In genomic region chr10:77623639-77624400, GRCm38 (mm10) we compare ENCODE assay signal across 8 mouse cellular contexts. TPM values are rescaled to one million over a fixed set of nuclear protein-coding genes. Genes with fewer than 3 reads are reported as not detected.
A peak's percentile ranks its signal among the peaks of the same experiment; 100 is the strongest.
DNase-seq lines count a peak whose midpoint lies in the region; ATAC-seq lines count a peak whose summit lies in the region.
"Had no signal": no experiment of that assay in that cellular context is flagged by ENCODE, and none has a peak within 500 bp of the region (broad histone marks: within the 10 kb centered on the region; RNA-seq: fewer than 3 reads in every experiment).

No protein-coding gene starts in this region.

- no peak for DNase-seq in lung, postnatal 4 days
- DNase-seq in fat pad, adult 2 months (ENCODE audit: extremely low read depth, low read depth, low spot score) = peak; percentile 68
- no peak for DNase-seq in layer of hippocampus, postnatal 10 days (ENCODE audit: low spot score in 2 of 2)
- DNase-seq in adrenal gland, postnatal 14 days = no peak

- WGBS in lung, embryonic 15.5 days = 87% methylated on average over 10 of the region's 10 CpGs
- 91% methylated on average over 10 of the region's 10 CpGs for WGBS in limb, embryonic 12.5 days
- WGBS in stomach, embryonic 14.5 days = 89% methylated on average over 10 of the region's 10 CpGs

- ATAC-seq in lung, embryonic 15.5 days (ENCODE audit: borderline replicate concordance, extremely low read depth, low FRiP score, low TSS enrichment) = no peak
- no peak for ATAC-seq in limb, embryonic 12.5 days (ENCODE audit: insufficient number of reproducible peaks, insufficient read depth, low FRiP score, low TSS enrichment, low read depth)
- ATAC-seq in stomach, embryonic 14.5 days (ENCODE audit: insufficient number of reproducible peaks, insufficient read depth, low FRiP score, low read depth) = no peak
- ATAC-seq: activated CD4-positive, CD25-positive, alpha-beta regulatory T cell, adult 4 months had no signal

- H3K27ac ChIP-seq in lung, embryonic 15.5 days = peak overlapping the region; percentile 29; the same call in 1 of the 2 replicates
- no peak overlapping the region for H3K27ac ChIP-seq in limb, embryonic 12.5 days
- no peak overlapping the region for H3K27ac ChIP-seq in stomach, embryonic 14.5 days (ENCODE audit: low read length)

- H3K4me2 ChIP-seq in lung, embryonic 15.5 days = peak overlapping the region; percentile 74
- H3K4me2 ChIP-seq in limb, embryonic 12.5 days = peak overlapping the region; percentile 67
- H3K4me2 ChIP-seq in stomach, embryonic 14.5 days (replicated peaks; ENCODE audit: low read depth, low read length) = peak overlapping the region; percentile 76

- H3K4me3 ChIP-seq in lung, embryonic 15.5 days = peak overlapping the region; percentile 94; the same call in 1 of the 2 replicates
- peak overlapping the region; percentile 95 for H3K4me3 ChIP-seq in limb, embryonic 12.5 days (replicated peaks)
- H3K4me3 ChIP-seq in stomach, embryonic 14.5 days (ENCODE audit: low read depth, low read length) = peak overlapping the region; percentile 84; the same call in 1 of the 2 replicates

- no peaks in the 10 kb centered on the region for H3K36me3 ChIP-seq in lung, embryonic 15.5 days
- H3K36me3 ChIP-seq in limb, embryonic 12.5 days = peaks cover 13% of the 10 kb centered on the region; the same call in 1 of the 2 replicates
- H3K36me3 ChIP-seq in stomach, embryonic 14.5 days (ENCODE audit: control insufficient read depth, insufficient read depth, low read length) = peaks cover 4% of the 10 kb centered on the region; the same call in 1 of the 2 replicates

- peaks cover 36% of the 10 kb centered on the region for H3K4me1 ChIP-seq in lung, embryonic 15.5 days
- peaks cover 20% of the 10 kb centered on the region for H3K4me1 ChIP-seq in limb, embryonic 12.5 days (replicated peaks)
- peaks cover 27% of the 10 kb centered on the region for H3K4me1 ChIP-seq in stomach, embryonic 14.5 days (ENCODE audit: control insufficient read depth, insufficient read depth, low read length)

- no peaks in the 10 kb centered on the region for H3K27me3 ChIP-seq in lung, embryonic 15.5 days
- H3K27me3 ChIP-seq in limb, embryonic 12.5 days = no peaks in the 10 kb centered on the region
- H3K27me3 ChIP-seq in stomach, embryonic 14.5 days (ENCODE audit: control insufficient read depth, insufficient read depth, low read length) = no peaks in the 10 kb centered on the region

- H3K9me3 ChIP-seq in lung, embryonic 15.5 days = no peaks in the 10 kb centered on the region
- no peaks in the 10 kb centered on the region for H3K9me3 ChIP-seq in limb, embryonic 12.5 days
- H3K9me3 ChIP-seq in stomach, embryonic 14.5 days (ENCODE audit: control insufficient read depth, low read depth, low read length) = no peaks in the 10 kb centered on the region

- peak overlapping the region; percentile 93; the same call in 1 of the 2 replicates for H3K9ac ChIP-seq in lung, embryonic 15.5 days
- peak overlapping the region; percentile 96 for H3K9ac ChIP-seq in limb, embryonic 12.5 days (replicated peaks)
- peak overlapping the region; percentile 90; the same call in 1 of the 2 replicates for H3K9ac ChIP-seq in stomach, embryonic 14.5 days (replicated peaks; ENCODE audit: low read depth, low read length)

RNA-seq across cellular contexts. Expression of gene Ube2g2, which starts 1.7 kb away (rescaled TPM):
- polyA plus RNA-seq in lung, embryonic 15.5 days (2015; fragmentation: Nextera tagmentation; extraction: Ambion mirVana) = 73.8 and 74.3 TPM in 2 replicates
- 75.4 and 79.3 TPM in 2 replicates for polyA plus RNA-seq in limb, embryonic 12.5 days (2016; fragmentation: Nextera tagmentation; extraction: Ambion mirVana)
- polyA plus RNA-seq in stomach, embryonic 14.5 days (2014; fragmentation: Nextera tagmentation; extraction: Ambion mirVana) = 41.5 and 44.3 TPM in 2 replicates
- total RNA-seq in layer of hippocampus, postnatal 10 days (2021) = 10 to 100 TPM; 46.6 to 54.3 TPM
- total RNA-seq in adrenal gland, postnatal 14 days (2021) = 49.8 and 50.2 TPM in 2 replicates

RNA-seq across cellular contexts. Expression of gene Gm49325, which starts 17.8 kb away (rescaled TPM):
- polyA plus RNA-seq in lung, embryonic 15.5 days (2015; fragmentation: Nextera tagmentation; extraction: Ambion mirVana) = 0.99 and 1.9 TPM in 2 replicates
- polyA plus RNA-seq in limb, embryonic 12.5 days (2016; fragmentation: Nextera tagmentation; extraction: Ambion mirVana) = 9.7 and 12.0 TPM in 2 replicates
- polyA plus RNA-seq in stomach, embryonic 14.5 days (2014; fragmentation: Nextera tagmentation; extraction: Ambion mirVana) = 6.5 TPM in 1 of 2 replicates, not detected in the other
- 10 to 100 TPM; 17.9 to 34.8 TPM for total RNA-seq in layer of hippocampus, postnatal 10 days (2021)
- total RNA-seq in adrenal gland, postnatal 14 days (2021) = 23.6 and 31.5 TPM in 2 replicates

RNA-seq across cellular contexts. Expression of gene Sumo3, which starts 17.9 kb away (rescaled TPM):
- polyA plus RNA-seq in lung, embryonic 15.5 days (2015; fragmentation: Nextera tagmentation; extraction: Ambion mirVana) = 350 and 361 TPM in 2 replicates
- polyA plus RNA-seq in limb, embryonic 12.5 days (2016; fragmentation: Nextera tagmentation; extraction: Ambion mirVana) = 345 and 359 TPM in 2 replicates
- 324 and 346 TPM in 2 replicates for polyA plus RNA-seq in stomach, embryonic 14.5 days (2014; fragmentation: Nextera tagmentation; extraction: Ambion mirVana)
- 100 to 1,000 TPM; 129 to 156 TPM for total RNA-seq in layer of hippocampus, postnatal 10 days (2021)
- total RNA-seq in adrenal gland, postnatal 14 days (2021) = 93.0 and 111 TPM in 2 replicates

RNA-seq across cellular contexts. Expression of gene Pttg1ip, which starts 42.3 kb away (rescaled TPM):
- polyA plus RNA-seq in lung, embryonic 15.5 days (2015; fragmentation: Nextera tagmentation; extraction: Ambion mirVana) = 118 and 122 TPM in 2 replicates
- polyA plus RNA-seq in limb, embryonic 12.5 days (2016; fragmentation: Nextera tagmentation; extraction: Ambion mirVana) = 83.6 and 84.0 TPM in 2 replicates
- 198 and 200 TPM in 2 replicates for polyA plus RNA-seq in stomach, embryonic 14.5 days (2014; fragmentation: Nextera tagmentation; extraction: Ambion mirVana)
- 10 to 100 TPM; 71.6 to 82.0 TPM for total RNA-seq in layer of hippocampus, postnatal 10 days (2021)
- total RNA-seq in adrenal gland, postnatal 14 days (2021) = 168 and 172 TPM in 2 replicates
